Mouse (Mus musculus) heart, embryonic 13.5 days (tissue): ENCODE data around the gene Galr2. TPM values are rescaled to one million over a fixed set of nuclear protein-coding genes. Genes with fewer than 3 reads are reported as not detected.
A peak's percentile ranks its signal among the peaks of the same experiment; 100 is the strongest.

Source experiments
- ATAC-seq: fragments of 200-750 bp; cut with Nextera tagmentation; 2 replicates; pipeline ENCODE4 v1.8.0; 2017; ENCODE audit warnings: moderate TSS enrichment; ENCODE audit not compliant: insufficient number of reproducible peaks, low FRiP score, low TSS enrichment; ENCODE audit errors: extremely low read depth
- H3K27ac ChIP-seq: fragments of 300-500 bp; sonication (generic); replicated peaks from 2 replicates; pipeline ENCODE4 v1.5.1; 2015; ENCODE audit warnings: moderate library complexity, mild to moderate bottlenecking, inconsistent platforms
- H3K27me3 ChIP-seq: fragments of 300-500 bp; sonication (generic); replicated peaks from 2 replicates; pipeline ENCODE4 v1.6.1; 2015; ENCODE audit warnings: mild to moderate bottlenecking, inconsistent platforms
- H3K36me3 ChIP-seq: fragments of 300-500 bp; sonication (generic); 2 replicates; pipeline ENCODE4 v1.6.1; 2015; ENCODE audit warnings: mild to moderate bottlenecking, inconsistent platforms
- H3K4me1 ChIP-seq: fragments of 300-500 bp; sonication (generic); 2 replicates; pipeline ENCODE4 v1.6.1; 2015; ENCODE audit warnings: inconsistent platforms
- H3K4me2 ChIP-seq: fragments of 300-500 bp; sonication (generic); 2 replicates; pipeline ENCODE4 v1.6.1; 2015; ENCODE audit warnings: inconsistent platforms, mild to moderate bottlenecking, moderate library complexity
- H3K4me3 ChIP-seq: fragments of 300-500 bp; sonication (generic); 2 replicates; pipeline ENCODE4 v1.5.1; 2015; ENCODE audit warnings: moderate library complexity, mild to moderate bottlenecking, inconsistent platforms
- H3K9ac ChIP-seq: fragments of 300-500 bp; sonication (generic); 2 replicates; pipeline ENCODE4 v1.6.1; 2015; ENCODE audit warnings: inconsistent platforms, mild to moderate bottlenecking, moderate library complexity
- H3K9me3 ChIP-seq: fragments of 300-500 bp; sonication (generic); 2 replicates; pipeline ENCODE4 v1.6.1; 2016; ENCODE audit warnings: inconsistent platforms
- WGBS: fragments of 180-500 bp; shearing (Covaris S2); methylation state at CpG from one replicate; pipeline ENCODE4 v1.1.7; 2015; ENCODE audit warnings: mixed read lengths; 5-methylcytosine and 5-hydroxymethylcytosine counted together
- polyA plus RNA-seq: library from polyadenylated mRNA; unstranded; fragments of >200 nt; fragmentation: Nextera tagmentation; extraction: Ambion mirVana; gene quantifications from 2 replicates; pipeline ENCODE4 v1.2.1, GENCODE M21; 2015

Gene Galr2
- polyA plus RNA-seq, 1 experiment from 2014 or later: not detected

DNA sequence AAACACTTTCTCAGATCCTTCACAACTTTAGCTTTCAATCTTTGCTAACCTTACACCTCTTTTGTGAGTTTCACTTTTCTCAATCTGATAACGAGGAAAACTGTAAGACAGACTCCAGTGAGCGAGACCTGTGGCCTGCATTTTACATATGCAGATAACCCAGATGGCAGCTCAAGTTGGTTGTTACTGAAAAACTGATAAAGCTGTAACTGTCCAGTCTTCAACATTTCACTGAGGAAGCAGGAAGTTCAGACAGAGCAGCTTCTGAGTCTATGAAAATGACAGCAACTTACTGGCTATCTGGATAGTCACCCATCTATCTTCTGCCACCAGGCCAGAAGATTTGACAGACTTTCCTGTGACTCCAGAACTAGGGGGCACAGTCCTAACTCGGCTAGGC lies 28.9 kb downstream of the Galr2 start:
- Histone ChIP-seq H3K27ac (no peak overlapping the region), H3K36me3 (peaks cover 7% of the 10 kb centered on the region), H3K9ac (no peak overlapping the region), H3K27me3 (peaks cover 5% of the 10 kb centered on the region; the same call in 1 of the 2 replicates), H3K4me3 (no peak overlapping the region), H3K4me1 (peaks cover 7% of the 10 kb centered on the region), H3K9me3 (no peaks in the 10 kb centered on the region), H3K4me2 (no peak overlapping the region)
- no peak for ATAC-seq
- 59% methylated on average over 3 of the region's 3 CpGs for WGBS

DNA sequence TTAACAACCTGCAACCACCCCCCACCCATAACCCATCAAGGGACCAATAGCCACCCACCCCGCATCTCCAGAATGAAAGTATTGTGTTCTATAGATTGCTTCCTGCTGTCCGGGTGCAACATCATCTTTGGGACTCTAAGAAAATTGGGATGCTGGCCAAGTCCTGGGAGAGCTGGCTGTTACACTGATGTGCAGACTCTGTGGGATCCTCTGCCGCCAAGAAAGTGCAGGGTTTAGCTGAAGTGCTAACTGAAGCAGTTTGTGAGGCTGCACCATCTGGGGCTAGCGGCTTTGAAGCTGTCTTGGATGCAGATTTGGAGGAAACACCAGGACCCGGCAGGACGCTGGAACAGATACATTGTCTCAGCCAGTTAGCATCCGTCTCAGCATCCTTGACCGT lies 30.4 kb downstream of the Galr2 start:
- Histone ChIP-seq H3K27ac (no peak overlapping the region), H3K9ac (no peak overlapping the region), H3K9me3 (no peaks in the 10 kb centered on the region), H3K4me1 (peaks cover under 1% of the 10 kb centered on the region; the same call in 1 of the 2 replicates), H3K4me2 (no peak overlapping the region), H3K36me3 (no peaks in the 10 kb centered on the region), H3K27me3 (peaks cover 13% of the 10 kb centered on the region; the same call in 1 of the 2 replicates), H3K4me3 (no peak overlapping the region)
- ATAC-seq: no peak
- 37% methylated on average over 8 of the region's 8 CpGs for WGBS

GRCm38 (mm10) chr11:116312359-116312758 lies 31.6 kb downstream of the Galr2 start:
- no peak for ATAC-seq
- Histone ChIP-seq H3K4me2 (no peak overlapping the region), H3K9ac (no peak overlapping the region), H3K36me3 (no peaks in the 10 kb centered on the region), H3K27me3 (peaks cover 15% of the 10 kb centered on the region; the same call in 1 of the 2 replicates), H3K27ac (no peak overlapping the region), H3K4me3 (no peak overlapping the region), H3K9me3 (no peaks in the 10 kb centered on the region), H3K4me1 (no peaks in the 10 kb centered on the region)
- 46% methylated on average over 8 of the region's 8 CpGs for WGBS

- Histone ChIP-seq H3K9ac (peak overlapping the region; percentile 86), H3K27ac (no peak overlapping the region), H3K27me3 (peaks cover 35% of the 10 kb centered on the region), H3K4me3 (peak overlapping the region; percentile 59), H3K4me2 (peak overlapping the region; percentile 100), H3K9me3 (no peaks in the 10 kb centered on the region), H3K4me1 (peaks cover 6% of the 10 kb centered on the region), H3K36me3 (no peaks in the 10 kb centered on the region)
- peak; percentile 60 for ATAC-seq
- 3% methylated on average over 41 of the region's 41 CpGs for WGBS
Measured at GRCm38 (mm10) chr11:116318719-116319659, 38.2 kb downstream of the Galr2 start.

DNA sequence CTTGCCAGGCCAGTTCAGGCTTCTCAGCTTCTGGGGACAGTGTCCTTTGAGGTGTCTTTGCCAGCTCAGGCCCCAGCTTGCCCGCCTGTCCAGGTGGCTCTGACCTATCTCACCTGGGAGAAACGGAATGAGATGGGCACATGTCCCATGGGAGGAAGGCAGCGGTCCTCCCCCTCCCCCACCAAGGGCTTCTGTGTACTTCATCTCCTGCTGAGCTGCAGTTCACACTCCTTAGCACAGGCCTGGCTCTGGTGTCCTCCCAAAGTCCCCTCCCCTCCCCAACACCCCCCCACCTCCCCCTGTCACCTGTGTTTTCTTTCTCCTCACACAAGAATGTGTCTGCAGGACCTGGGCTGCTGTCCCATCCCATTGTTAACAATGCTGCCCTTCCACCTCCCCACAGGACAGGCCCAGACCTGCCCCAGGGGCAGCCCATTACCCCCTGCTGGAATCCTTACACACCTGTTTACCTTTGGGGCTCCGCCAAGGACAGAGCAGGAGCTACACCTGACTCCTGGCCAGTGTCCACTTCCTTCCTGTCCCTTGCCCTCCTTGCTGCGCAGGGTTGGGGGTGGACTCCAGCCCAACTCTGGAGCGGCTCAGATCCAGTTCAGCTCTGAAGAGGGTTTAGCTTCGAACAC lies 46.3 kb downstream of the Galr2 start:
- no peaks in the 10 kb centered on the region for H3K36me3 ChIP-seq
- H3K4me3 ChIP-seq: no peak overlapping the region
- H3K9me3 ChIP-seq: no peaks in the 10 kb centered on the region
- no peak overlapping the region for H3K27ac ChIP-seq
- H3K4me2 ChIP-seq: no peak overlapping the region
- H3K4me1 ChIP-seq: peaks cover 18% of the 10 kb centered on the region
- H3K27me3 ChIP-seq: peaks cover 6% of the 10 kb centered on the region; the same call in 1 of the 2 replicates
- no peak for ATAC-seq
- WGBS: 63% methylated on average over 7 of the region's 7 CpGs
- H3K9ac ChIP-seq: no peak overlapping the region

- no peak for ATAC-seq
- Histone ChIP-seq H3K9ac (peak overlapping the region; percentile 40), H3K27ac (peak overlapping the region; percentile 15; the same call in 1 of the 2 replicates)
Measured at GRCm38 (mm10) chr11:116329314-116330210, 48.8 kb downstream of the Galr2 start.

DNA sequence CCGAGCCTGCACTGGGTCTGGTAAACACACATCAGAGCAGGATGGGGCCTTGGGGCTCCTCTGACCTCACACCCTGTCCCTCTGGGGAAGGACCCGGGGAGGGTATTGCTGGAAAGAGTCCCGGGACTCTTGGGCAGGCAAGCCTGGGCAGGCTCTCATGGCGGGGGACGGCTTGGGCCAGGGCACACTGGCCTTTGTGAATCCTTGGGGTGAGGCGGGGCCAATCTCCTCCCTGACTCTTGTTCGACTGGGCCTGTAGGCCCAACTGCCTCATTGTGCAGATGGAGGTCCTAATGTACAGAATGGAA lies 49.4 kb downstream of the Galr2 start:
- Histone ChIP-seq H3K4me3 (no peak overlapping the region), H3K9me3 (no peaks in the 10 kb centered on the region), H3K4me2 (no peak overlapping the region), H3K27ac (0 out of 2 replicates have a peak overlapping the region, but pooled peaks have one; percentile 15), H3K4me1 (peaks cover 36% of the 10 kb centered on the region), H3K9ac (peak overlapping the region; percentile 40; the same call in 1 of the 2 replicates), H3K27me3 (peaks cover 37% of the 10 kb centered on the region), H3K36me3 (no peaks in the 10 kb centered on the region)
- WGBS: 72% methylated on average over 7 of the region's 7 CpGs
- no peak for ATAC-seq

More at GRCm38 (mm10) chr11:116329314-116330210, 48.8 kb downstream of the Galr2 start:
- Histone ChIP-seq H3K4me2 (0 out of 2 replicates have a peak overlapping the region, but pooled peaks have one; percentile 5), H3K4me1 (peaks cover 30% of the 10 kb centered on the region), H3K4me3 (no peak overlapping the region), H3K9me3 (no peaks in the 10 kb centered on the region), H3K27me3 (peaks cover 31% of the 10 kb centered on the region), H3K36me3 (no peaks in the 10 kb centered on the region)
- 54% methylated on average over 18 of the region's 18 CpGs for WGBS

DNA sequence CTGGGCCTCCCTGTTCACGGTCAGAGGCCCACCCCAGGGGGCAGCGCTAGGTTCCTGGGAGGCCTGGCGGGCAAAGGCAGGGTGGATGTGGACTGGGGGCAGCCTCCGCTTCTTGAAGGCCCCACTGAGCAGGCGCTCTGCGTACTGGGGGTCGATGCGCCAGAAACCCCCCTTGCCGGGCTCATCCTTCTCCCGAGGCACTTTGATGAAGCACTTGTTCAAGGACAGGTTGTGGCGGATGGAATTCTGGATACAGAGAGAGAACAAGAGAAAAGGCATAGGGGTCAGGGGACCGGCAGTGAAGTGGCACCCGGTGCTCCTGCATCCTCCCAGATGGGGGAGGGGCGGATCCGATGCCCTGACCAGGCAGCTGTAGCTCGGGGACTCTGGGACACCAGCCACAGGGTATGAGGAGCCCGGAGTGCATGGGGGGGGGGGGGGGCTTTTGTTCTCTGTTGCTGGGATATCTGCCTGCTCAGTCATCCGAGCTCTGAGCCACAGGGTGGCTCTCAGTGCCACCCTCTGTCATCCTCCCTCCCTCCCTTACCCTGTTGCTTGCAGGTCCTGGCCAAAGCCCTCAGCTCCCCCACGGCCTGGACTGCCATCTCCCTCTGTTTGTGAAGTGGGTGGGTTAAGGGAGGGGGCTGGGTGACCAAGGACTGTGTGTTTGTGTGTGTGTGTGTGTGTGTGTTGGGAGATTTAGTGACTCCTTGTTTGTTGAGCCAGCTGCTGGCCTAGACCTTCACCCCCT lies 51.7 kb downstream of the Galr2 start:
- H3K9me3 ChIP-seq: no peaks in the 10 kb centered on the region
- no peak overlapping the region for H3K4me2 ChIP-seq
- ATAC-seq: no peak
- H3K27ac ChIP-seq: no peak overlapping the region
- peaks cover 50% of the 10 kb centered on the region for H3K27me3 ChIP-seq
- H3K4me1 ChIP-seq: peaks cover 47% of the 10 kb centered on the region
- peak overlapping the region; percentile 61; the same call in 1 of the 2 replicates for H3K9ac ChIP-seq
- 42% methylated on average over 19 of the region's 19 CpGs for WGBS
- no peaks in the 10 kb centered on the region for H3K36me3 ChIP-seq
- H3K4me3 ChIP-seq: no peak overlapping the region

DNA sequence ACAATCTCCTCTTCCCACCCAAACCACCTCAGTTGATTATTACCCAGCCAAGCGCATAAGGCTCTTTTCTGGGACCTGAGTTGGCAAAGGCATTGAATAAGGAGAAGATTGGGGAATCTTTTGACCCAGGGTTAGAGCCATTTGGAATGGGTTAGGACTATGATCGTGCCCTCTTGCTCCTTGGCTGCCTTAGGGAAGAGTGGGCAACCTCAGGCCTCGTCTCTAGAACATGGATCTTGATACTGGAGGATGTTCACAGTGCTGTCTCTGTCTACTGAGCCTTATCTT lies 52.2 kb downstream of the Galr2 start:
- H3K9me3 ChIP-seq: no peaks in the 10 kb centered on the region
- H3K27ac ChIP-seq: no peak overlapping the region
- WGBS: 82% methylated on average over 3 of the region's 3 CpGs
- H3K4me2 ChIP-seq: no peak overlapping the region
- H3K36me3 ChIP-seq: no peaks in the 10 kb centered on the region
- no peak for ATAC-seq
- H3K4me3 ChIP-seq: no peak overlapping the region
- peaks cover 54% of the 10 kb centered on the region for H3K27me3 ChIP-seq
- no peak overlapping the region for H3K9ac ChIP-seq
- peaks cover 47% of the 10 kb centered on the region for H3K4me1 ChIP-seq
